Mouse (Mus musculus): ENCODE results near the gene Gpr31b. TPM values are rescaled to one million over a fixed set of nuclear protein-coding genes. Genes with fewer than 3 reads are reported as not detected.

Gpr31b gene
- polyA plus RNA-seq (2015; fragmentation: Nextera tagmentation; extraction: Ambion mirVana), result 0.18 and 0.33 TPM in 2 replicates

GRCm38 (mm10) chr17:13052124-13052813 lies at the start of gene Gpr31b:
Gpr31b (minus strand) TSS chr17:13052296.

GRCm38 (mm10) chr17:13060804-13061203 lies 8.7 kb upstream of the Gpr31b start, which contains the start of gene Tcp10b:
Tcp10b (plus strand) TSS chr17:13061104.

DNA sequence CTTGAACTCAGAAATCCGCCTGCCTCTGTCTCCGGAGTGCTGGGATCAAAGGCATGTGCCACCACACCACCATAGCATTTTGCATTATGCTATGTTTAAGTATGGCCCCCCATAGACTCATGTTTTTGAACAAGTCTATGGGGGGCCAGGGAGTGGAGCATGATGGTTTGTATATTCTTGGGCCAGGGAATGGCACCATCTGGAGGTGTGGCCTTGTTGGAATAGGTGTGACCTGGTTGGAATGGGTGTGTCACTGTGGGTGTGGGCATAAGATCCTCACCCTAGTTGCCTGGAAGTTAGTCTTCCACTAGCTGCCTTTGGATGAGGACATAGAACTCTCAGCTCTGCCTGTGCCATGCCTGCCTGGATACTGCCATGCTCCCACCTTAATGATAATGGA lies 45.5 kb downstream of the Gpr31b start, which contains the start of gene Sod2:
Sod2 (plus strand) TSS at position 301 of the 400 bp plus-strand sequence.

Other genes starting within 250 kb of the Gpr31b start
- 0.49 and 0.60 TPM in 2 replicates for gene Mas1, start 184.2 kb downstream of the Gpr31b start, polyA plus RNA-seq (2015; fragmentation: Nextera tagmentation; extraction: Ambion mirVana)
- not detected in 2 replicates for gene Mrgprh, start 176.3 kb downstream of the Gpr31b start, polyA plus RNA-seq (2015; fragmentation: Nextera tagmentation; extraction: Ambion mirVana)
- 0.83 and 1.7 TPM in 2 replicates for gene Pnldc1, start 142.1 kb downstream of the Gpr31b start, polyA plus RNA-seq (2015; fragmentation: Nextera tagmentation; extraction: Ambion mirVana)
- 267 and 290 TPM in 2 replicates for gene Tcp1, start 136.6 kb downstream of the Gpr31b start, polyA plus RNA-seq (2015; fragmentation: Nextera tagmentation; extraction: Ambion mirVana)
- 119 and 136 TPM in 2 replicates for gene Mrpl18, start 136.0 kb downstream of the Gpr31b start, polyA plus RNA-seq (2015; fragmentation: Nextera tagmentation; extraction: Ambion mirVana)
- 0.76 and 0.79 TPM in 2 replicates for gene Acat3, start 111.7 kb downstream of the Gpr31b start, polyA plus RNA-seq (2015; fragmentation: Nextera tagmentation; extraction: Ambion mirVana)
- 207 and 228 TPM in 2 replicates for gene Acat2, start 91.5 kb downstream of the Gpr31b start, polyA plus RNA-seq (2015; fragmentation: Nextera tagmentation; extraction: Ambion mirVana)
- gene Wtap, start 58.1 kb downstream of the Gpr31b start, polyA plus RNA-seq (2015; fragmentation: Nextera tagmentation; extraction: Ambion mirVana), result 103 and 110 TPM in 2 replicates
- gene Sod2, start 45.5 kb downstream of the Gpr31b start, polyA plus RNA-seq (2015; fragmentation: Nextera tagmentation; extraction: Ambion mirVana), result 154 and 159 TPM in 2 replicates
- 0.52 and 0.55 TPM in 2 replicates for gene Tcp10b, start 8.8 kb upstream of the Gpr31b start, polyA plus RNA-seq (2015; fragmentation: Nextera tagmentation; extraction: Ambion mirVana)
- gene Unc93a, start 79.5 kb upstream of the Gpr31b start, polyA plus RNA-seq (2015; fragmentation: Nextera tagmentation; extraction: Ambion mirVana), result 0.08 TPM in 1 of 2 replicates, not detected in the other
- gene Smok2a, start 168.9 kb upstream of the Gpr31b start, polyA plus RNA-seq (2015; fragmentation: Nextera tagmentation; extraction: Ambion mirVana), result not detected in 2 replicates
- not detected in 2 replicates for gene Smok2b, start 178.0 kb upstream of the Gpr31b start, polyA plus RNA-seq (2015; fragmentation: Nextera tagmentation; extraction: Ambion mirVana)

All from neural tube, postnatal 0 days (tissue).